Mouse (Mus musculus) lung, postnatal 10 days (tissue): ENCODE measurements around the gene Olfr1489.
"Not testable (repeated sequence)": the region's sequence is repeated elsewhere in the genome, so short reads cannot be mapped to it uniquely, and the experiment has no call there.

Source experiments
- DNase-seq: peaks from one replicate; pipeline ENCODE4 v3.0.0; 2021

Gene Olfr1489

GRCm38 (mm10) chr19:13631321-13631720 lies at the start of gene Olfr1489:
Olfr1489 (plus strand) TSS chr19:13631621.
- DNase-seq: no peak

GRCm38 (mm10) chr19:13583211-13583610 lies 48.2 kb upstream of the Olfr1489 start, which contains the start of gene Olfr1484:
Olfr1484 (plus strand) TSS chr19:13583511.
- DNase-seq: no peak

GRCm38 (mm10) chr19:13617075-13617474 lies 14.3 kb upstream of the Olfr1489 start, which contains the start of gene Olfr1487:
Olfr1487 (plus strand) TSS chr19:13617375.
- DNase-seq: not testable (repeated sequence)

GRCm38 (mm10) chr19:13650791-13651190 lies 19.4 kb downstream of the Olfr1489 start, which contains the start of gene Olfr1490:
Olfr1490 (plus strand) TSS chr19:13651091.
- DNase-seq: no peak
